Mouse (Mus musculus) heart, adult 2 months (tissue): Measurements from ENCODE around the gene Sys1.

Experiments
- CTCF ChIP-seq: fragments of 200-600 bp; IDR thresholded peaks from 2 replicates; pipeline ENCODE4 v1.8.1; 2022; ENCODE audit warnings: antibody characterized with exemption, mild to moderate bottlenecking, moderate library complexity
- EP300 ChIP-seq: fragments of 200-500 bp; IDR thresholded peaks from 2 replicates; pipeline ENCODE4 v1.6.1; 2011; ENCODE audit warnings: low read depth, low read length, control low read depth; ENCODE audit not compliant: insufficient read depth
- POLR2A ChIP-seq: fragments of 200-500 bp; IDR thresholded peaks from 2 replicates; pipeline ENCODE4 v1.6.1; 2011; ENCODE audit warnings: mild to moderate bottlenecking, low read depth, low read length, control low read depth; ENCODE audit not compliant: insufficient read depth

DNA sequence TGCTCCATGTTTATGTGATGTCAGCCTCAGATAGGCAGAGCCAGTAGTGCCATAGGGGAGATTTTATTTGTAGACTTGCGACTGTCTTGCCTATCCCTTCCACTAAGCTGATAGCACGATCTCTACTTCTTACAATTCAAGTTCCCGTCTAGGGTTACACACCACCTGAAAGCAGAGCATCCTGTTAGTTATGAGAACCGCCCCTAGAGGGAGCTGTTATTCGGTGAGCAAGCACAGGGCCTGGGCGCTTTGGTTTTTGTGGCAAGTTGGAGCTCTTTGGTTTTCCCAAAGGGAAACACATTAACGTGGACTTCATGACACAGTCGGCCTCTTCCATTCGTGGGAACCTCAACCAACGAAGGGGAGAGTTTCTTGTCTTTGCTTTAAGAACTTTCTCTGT is 13.5 kb downstream of the Sys1 start:
- TF ChIP-seq CTCF = peak; percentile 87
- TF ChIP-seq POLR2A = no peak
- TF ChIP-seq EP300 = no peak
